In genomic region chrX:138960713-138961112, GRCm38 (mm10) we compare ENCODE assay signal across 16 mouse cellular contexts. TPM values are rescaled to one million over a fixed set of nuclear protein-coding genes. Genes with fewer than 3 reads are reported as not detected.
DNase-seq lines count a peak whose midpoint lies in the region; ATAC-seq and TF ChIP-seq lines count a peak whose summit lies in the region.
"Had no signal": no experiment of that assay in that cellular context is flagged by ENCODE, and none has a peak within 500 bp of the region (broad histone marks: within the 10 kb centered on the region; RNA-seq: fewer than 3 reads in every experiment).

No protein-coding gene starts in this region.

- no peaks in the 10 kb centered on the region for H3K4me1 ChIP-seq in hindbrain, postnatal 0 days (ENCODE audit: insufficient read depth, low read length)
- H3K4me1 ChIP-seq in hindbrain, embryonic 16.5 days (ENCODE audit: control insufficient read depth, insufficient read depth, low read depth, low read length) = no peaks in the 10 kb centered on the region
- H3K4me1 ChIP-seq in midbrain, embryonic 14.5 days (ENCODE audit: control insufficient read depth, insufficient read depth, low read length) = no peaks in the 10 kb centered on the region
- H3K4me1 ChIP-seq in midbrain, embryonic 13.5 days (replicated peaks) = no peaks in the 10 kb centered on the region

- H3K4me2 ChIP-seq in hindbrain, postnatal 0 days (ENCODE audit: low read depth, low read length) = no peak overlapping the region
- H3K4me2 ChIP-seq in hindbrain, embryonic 16.5 days (ENCODE audit: low read length) = no peak overlapping the region
- no peak overlapping the region for H3K4me2 ChIP-seq in midbrain, embryonic 14.5 days (ENCODE audit: low read length)
- no peak overlapping the region for H3K4me2 ChIP-seq in midbrain, embryonic 13.5 days (replicated peaks)

- no peak overlapping the region for H3K9ac ChIP-seq in hindbrain, postnatal 0 days (replicated peaks; ENCODE audit: low read length)
- H3K9ac ChIP-seq in hindbrain, embryonic 16.5 days (ENCODE audit: low read depth, low read length) = no peak overlapping the region
- no peak overlapping the region for H3K9ac ChIP-seq in midbrain, embryonic 14.5 days (replicated peaks; ENCODE audit: low read length)
- no peak overlapping the region for H3K9ac ChIP-seq in midbrain, embryonic 13.5 days (replicated peaks)
- H3K9ac ChIP-seq: liver, embryonic 14.5 days had no signal

- no peak for ATAC-seq in hindbrain, postnatal 0 days
- no peak for ATAC-seq in hindbrain, embryonic 16.5 days
- ATAC-seq in midbrain, embryonic 14.5 days (ENCODE audit: low FRiP score, low TSS enrichment) = no peak
- no peak for ATAC-seq in midbrain, embryonic 13.5 days

- 59% methylated on average over 3 of the region's 3 CpGs for WGBS in hindbrain, postnatal 0 days
- WGBS in hindbrain, embryonic 16.5 days = 67% methylated on average over 3 of the region's 3 CpGs
- WGBS in midbrain, embryonic 14.5 days = 58% methylated on average over 3 of the region's 3 CpGs
- 60% methylated on average over 3 of the region's 3 CpGs for WGBS in midbrain, embryonic 13.5 days

- no peaks in the 10 kb centered on the region for H3K36me3 ChIP-seq in hindbrain, postnatal 0 days (ENCODE audit: insufficient read depth, low read length)
- no peaks in the 10 kb centered on the region for H3K36me3 ChIP-seq in hindbrain, embryonic 16.5 days (ENCODE audit: control insufficient read depth, insufficient read depth, low read length)
- H3K36me3 ChIP-seq in midbrain, embryonic 14.5 days (ENCODE audit: control insufficient read depth, insufficient read depth, low read length) = no peaks in the 10 kb centered on the region
- H3K36me3 ChIP-seq in midbrain, embryonic 13.5 days = no peaks in the 10 kb centered on the region

- H3K9me3 ChIP-seq in hindbrain, postnatal 0 days (ENCODE audit: low read length) = no peaks in the 10 kb centered on the region
- no peaks in the 10 kb centered on the region for H3K9me3 ChIP-seq in hindbrain, embryonic 16.5 days (ENCODE audit: control insufficient read depth, low read length)
- no peaks in the 10 kb centered on the region for H3K9me3 ChIP-seq in midbrain, embryonic 14.5 days (ENCODE audit: control insufficient read depth, low read length)
- H3K9me3 ChIP-seq in midbrain, embryonic 13.5 days = no peaks in the 10 kb centered on the region

- no peak overlapping the region for H3K4me3 ChIP-seq in hindbrain, postnatal 0 days (ENCODE audit: low read length)
- no peak overlapping the region for H3K4me3 ChIP-seq in hindbrain, embryonic 16.5 days (ENCODE audit: low read length)
- no peak overlapping the region for H3K4me3 ChIP-seq in midbrain, embryonic 14.5 days (replicated peaks; ENCODE audit: low read depth, low read length)
- H3K4me3 ChIP-seq in midbrain, embryonic 13.5 days (replicated peaks) = no peak overlapping the region

- peak; percentile 53 to 62 for DNase-seq in cerebellum, postnatal 10 days
- DNase-seq in cerebellum, adult 8-10 months = no peak
- peak; percentile 16 for DNase-seq in hindbrain, postnatal 0 days (ENCODE audit: low spot score)
- peak; percentile 30 for DNase-seq in midbrain, embryonic 14.5 days
- DNase-seq in retina, postnatal 1 day = peak; percentile 11
- no peak for DNase-seq in layer of hippocampus, adult 8-10 months (ENCODE audit: low spot score in 2 of 2)
- DNase-seq: adrenal gland, adult 2 months; B cell, adult 2 months; cerebellum, adult 9-11 months; layer of hippocampus, postnatal 36 days; spleen, adult 18-20 months; thymus, adult 2 months had no signal

- no peaks in the 10 kb centered on the region for H3K27me3 ChIP-seq in hindbrain, postnatal 0 days (ENCODE audit: insufficient read depth, low read length)
- H3K27me3 ChIP-seq in hindbrain, embryonic 16.5 days (replicated peaks; ENCODE audit: control insufficient read depth, insufficient read depth, low read length) = no peaks in the 10 kb centered on the region
- no peaks in the 10 kb centered on the region for H3K27me3 ChIP-seq in midbrain, embryonic 14.5 days (ENCODE audit: control insufficient read depth, insufficient read depth, low read length)
- no peaks in the 10 kb centered on the region for H3K27me3 ChIP-seq in midbrain, embryonic 13.5 days

- H3K27ac ChIP-seq in hindbrain, postnatal 0 days = no peak overlapping the region
- no peak overlapping the region for H3K27ac ChIP-seq in hindbrain, embryonic 16.5 days (ENCODE audit: low read depth, low read length)
- no peak overlapping the region for H3K27ac ChIP-seq in midbrain, embryonic 14.5 days (replicated peaks; ENCODE audit: low read depth, low read length)
- H3K27ac ChIP-seq in midbrain, embryonic 13.5 days = no peak overlapping the region
- H3K27ac ChIP-seq: liver, embryonic 14.5 days had no signal

- no peak for TF ChIP-seq CTCF in hindbrain, postnatal 0 days (IDR thresholded peaks at IDR 0.05; ENCODE audit: low read depth)

RNA-seq across cellular contexts. Expression of gene Nrk, which starts 46.5 kb away (rescaled TPM):
- 1.2 and 1.4 TPM in 2 replicates for total RNA-seq in hindbrain, postnatal 0 days (2014; rRNA removed)
- 1.5 and 1.6 TPM in 2 replicates for polyA plus RNA-seq in hindbrain, postnatal 0 days (2015; fragmentation: Nextera tagmentation; extraction: Ambion mirVana)
- 1.2 and 3.9 TPM in 2 replicates for polyA plus RNA-seq in hindbrain, embryonic 16.5 days (2015; fragmentation: Nextera tagmentation; extraction: Ambion mirVana)
- 0.16 and 0.76 TPM in 2 replicates for polyA plus RNA-seq in midbrain, embryonic 14.5 days (2014; fragmentation: Nextera tagmentation; extraction: Ambion mirVana)
- 0.73 and 1.3 TPM in 2 replicates for polyA plus RNA-seq in midbrain, embryonic 13.5 days (2015; fragmentation: Nextera tagmentation; extraction: Ambion mirVana)
- total RNA-seq in layer of hippocampus, adult 8-10 months (2022) = under 1 TPM in 3 of 4 experiments, not detected in 1; 0.04 to 0.18 (median 0.06) TPM
- total RNA-seq: MEL had no signal

Comparison
In these comparisons a context has a peak if more than half of its experiments do, and no peak if none do; other contexts are left out.
1. DNase-seq: peak in cerebellum, postnatal 10 days (2 of 2), hindbrain, postnatal 0 days (single experiment), midbrain, embryonic 14.5 days (single experiment) and retina, postnatal 1 day (single experiment); none in cerebellum, adult 8-10 months (single experiment) and layer of hippocampus, adult 8-10 months (0 of 2).